Mouse (Mus musculus): Measurements from ENCODE around the gene Fbxo2.

- no peak for TF ChIP-seq CTCF (IDR thresholded peaks at IDR 0.05; ENCODE audit: borderline replicate concordance, control insufficient read depth, extremely low read depth, insufficient read depth, low read length, poor library complexity)
- TF ChIP-seq POLR2A (IDR thresholded peaks at IDR 0.05; ENCODE audit: control insufficient read depth, extremely low read depth, insufficient read depth, low read length, poor library complexity), result no peak
Measured at GRCm38 (mm10) chr4:148130561-148131413, 29.6 kb upstream of the Fbxo2 start, which contains the start of gene Draxin.

Measured in thymus, adult 2 months (tissue).